ENCODE assay signal across 8 mouse cellular contexts in the genomic region with DNA sequence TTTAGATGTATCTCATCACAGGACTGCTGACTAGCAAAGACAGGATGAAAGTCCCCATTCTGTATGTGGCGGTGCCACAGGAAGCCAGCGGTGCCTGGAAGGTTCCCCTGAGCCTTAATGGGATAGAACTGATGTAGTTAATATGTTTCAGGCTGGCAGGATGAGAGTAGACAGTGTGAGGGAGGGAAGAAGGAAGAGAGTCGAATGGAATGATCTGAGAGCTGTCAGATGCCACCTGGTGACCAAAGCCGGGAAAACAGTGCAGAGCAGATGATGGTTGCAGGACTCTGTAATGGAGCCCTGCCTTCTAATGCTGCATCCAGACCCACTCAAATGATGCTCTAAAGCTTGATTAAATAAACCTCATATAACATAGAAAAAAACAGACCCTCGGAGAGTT.
DNase-seq lines count a peak whose midpoint lies in the region; ATAC-seq lines count a peak whose summit lies in the region.
"Had no signal": no experiment of that assay in that cellular context is flagged by ENCODE, and none has a peak within 500 bp of the region (broad histone marks: within the 10 kb centered on the region; RNA-seq: fewer than 3 reads in every experiment).

No protein-coding gene starts in this region.

- H3K27me3 ChIP-seq in lung, embryonic 16.5 days (ENCODE audit: control insufficient read depth, insufficient read depth, low read depth, low read length), result no peaks in the 10 kb centered on the region
- H3K27me3 ChIP-seq: limb, embryonic 12.5 days had no signal

- intact Hi-C loops in heart, postnatal 14 days (cut with DNase I), result loop anchor here (1.0 to 5.0 kb wide), 4 partner anchors 38 to 141 kb away; partner anchors contain the start of gene Uaca

- 23% methylated on average over 5 of the region's 5 CpGs for WGBS in large intestine, adult 2 months
- WGBS in lung, embryonic 16.5 days, result 28% methylated on average over 5 of the region's 5 CpGs

- no peaks in the 10 kb centered on the region for H3K9me3 ChIP-seq in lung, embryonic 16.5 days (ENCODE audit: control insufficient read depth, low read length)
- H3K9me3 ChIP-seq: limb, embryonic 12.5 days had no signal

- peaks cover 11% of the 10 kb centered on the region for H3K36me3 ChIP-seq in lung, embryonic 16.5 days (ENCODE audit: control insufficient read depth, insufficient read depth, low read length)

- peak; percentile 52 for DNase-seq in R1 (ENCODE audit: low read depth, low spot score)
- DNase-seq in embryo, embryonic 10.5 days (ENCODE audit: low spot score), result peak; percentile 79
- peak; percentile 63 to 77 for DNase-seq in heart, postnatal 14 days
- peak; percentile 27 for DNase-seq in large intestine, adult 2 months (ENCODE audit: low read depth, low spot score)
- peak; percentile 78 to 88 for DNase-seq in right cerebral cortex, adult 2 months (ENCODE audit: low spot score in 2 of 2)

- H3K27ac ChIP-seq in lung, embryonic 16.5 days (ENCODE audit: low read length), result no peak overlapping the region
- H3K27ac ChIP-seq: limb, embryonic 12.5 days had no signal

- H3K4me1 ChIP-seq in lung, embryonic 16.5 days (replicated peaks; ENCODE audit: control insufficient read depth, insufficient read depth, low read length), result peaks cover 3% of the 10 kb centered on the region; the same call in 1 of the 2 replicates

- peak; percentile 54 for ATAC-seq in CD4-positive, CD25-positive, alpha-beta regulatory T cell, adult 4 months
- ATAC-seq in lung, embryonic 16.5 days (ENCODE audit: low read depth), result peak; percentile 76; the same call in 1 of the 2 replicates

- H3K4me3 ChIP-seq in lung, embryonic 16.5 days (ENCODE audit: low read length), result no peak overlapping the region
- H3K4me3 ChIP-seq: limb, embryonic 12.5 days had no signal

- H3K4me2 ChIP-seq in lung, embryonic 16.5 days (ENCODE audit: low read depth, low read length), result no peak overlapping the region

- H3K9ac ChIP-seq in lung, embryonic 16.5 days (ENCODE audit: low read length), result no peak overlapping the region
- H3K9ac ChIP-seq: limb, embryonic 12.5 days had no signal

Comparison
In these comparisons a context has a peak if more than half of its experiments do, and no peak if none do; other contexts are left out.
1. DNase-seq: peak in every context shown above with its lines; median percentile 83 in right cerebral cortex, adult 2 months; 79 in embryo, embryonic 10.5 days; 70 in heart, postnatal 14 days; 52 in R1; 27 in large intestine, adult 2 months.